Mouse (Mus musculus): ENCODE measurements around the gene Gm5152. TPM values are rescaled to one million over a fixed set of nuclear protein-coding genes. Genes with fewer than 3 reads are reported as not detected.
"Not testable (repeated sequence)": the region's sequence is repeated elsewhere in the genome, so short reads cannot be mapped to it uniquely, and the experiment has no call there.

Gene Gm5152
- total RNA-seq (2012; rRNA removed): not detected in 2 replicates

DNA sequence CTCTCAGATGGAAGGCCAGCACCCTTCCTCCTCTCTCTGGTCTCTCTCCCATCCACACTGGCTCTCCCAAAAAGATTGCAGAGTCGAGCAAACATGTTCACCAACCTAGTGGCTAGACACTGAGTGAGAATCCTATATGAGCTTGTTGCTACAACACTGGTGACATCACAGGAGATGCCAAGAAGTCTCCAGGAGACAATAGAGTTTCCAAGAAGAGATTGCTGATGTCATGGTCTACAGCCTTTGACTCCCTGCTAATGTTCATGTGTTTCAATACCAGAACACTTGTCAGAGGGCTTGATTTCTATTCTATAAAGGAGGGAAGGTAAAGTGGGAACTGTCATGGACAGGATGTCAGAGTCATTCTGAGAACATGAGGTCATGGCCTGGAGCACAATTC, at the start of gene Gm5152:
TSS of gene Gm5152 (minus strand) at position 101 of the 400 bp plus-strand sequence.
- H3K4me3 ChIP-seq (ENCODE audit: insufficient read depth in 1 of 2, low read depth in 1 of 2, low read length in 2 of 2, poor library complexity in 1 of 2, severe bottlenecking in 1 of 2); DNase-seq (ENCODE audit: low read depth, low spot score); H3K27ac ChIP-seq (ENCODE audit: insufficient read depth, low read depth, low read length, poor library complexity, severe bottlenecking); H3K4me1 ChIP-seq (ENCODE audit: control insufficient read depth in 2 of 2, insufficient read depth in 2 of 2, low read length in 2 of 2, poor library complexity in 1 of 2); H3K9me3 ChIP-seq (ENCODE audit: control insufficient read depth, insufficient read depth, low read depth, low read length); H3K36me3 ChIP-seq (ENCODE audit: control insufficient read depth, insufficient read depth, low read length, poor library complexity, severe bottlenecking); H3K9ac ChIP-seq (ENCODE audit: insufficient read depth, low read depth, low read length, poor library complexity, severe bottlenecking); in situ Hi-C loops (cut with MboI; ENCODE audit: low sequenced_read_pairs in 2 of 2, unreplicated experiment in 2 of 2): not testable (repeated sequence)

DNA sequence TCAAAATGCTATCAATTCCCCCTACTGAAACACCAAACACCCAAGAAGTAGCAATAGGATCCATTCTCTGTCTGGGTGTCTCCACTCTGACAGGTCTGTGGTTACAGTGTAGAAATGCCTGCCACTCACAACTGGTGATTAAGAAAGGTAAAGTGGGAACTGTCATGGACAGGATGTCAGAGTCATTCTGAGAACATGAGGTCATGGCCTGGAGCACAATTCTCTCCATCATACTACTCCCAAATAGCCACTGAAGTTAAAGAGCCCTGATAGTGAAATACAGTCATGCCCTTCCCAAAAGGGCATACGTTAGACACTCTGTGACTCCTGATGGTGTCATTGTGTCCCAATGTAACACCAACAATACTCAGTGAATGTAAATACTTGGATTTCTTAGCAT, 8.4 kb upstream of the Gm5152 start:
- H3K9ac ChIP-seq (ENCODE audit: insufficient read depth, low read depth, low read length, poor library complexity, severe bottlenecking); DNase-seq (ENCODE audit: low read depth, low spot score); H3K4me3 ChIP-seq (ENCODE audit: insufficient read depth in 1 of 2, low read depth in 1 of 2, low read length in 2 of 2, poor library complexity in 1 of 2, severe bottlenecking in 1 of 2); H3K4me1 ChIP-seq (ENCODE audit: control insufficient read depth in 2 of 2, insufficient read depth in 2 of 2, low read length in 2 of 2, poor library complexity in 1 of 2); H3K9me3 ChIP-seq (ENCODE audit: control insufficient read depth, insufficient read depth, low read depth, low read length); H3K36me3 ChIP-seq (ENCODE audit: control insufficient read depth, insufficient read depth, low read length, poor library complexity, severe bottlenecking); in situ Hi-C loops (cut with MboI; ENCODE audit: low sequenced_read_pairs in 2 of 2, unreplicated experiment in 2 of 2); H3K27ac ChIP-seq (ENCODE audit: insufficient read depth, low read depth, low read length, poor library complexity, severe bottlenecking): not testable (repeated sequence)

DNA sequence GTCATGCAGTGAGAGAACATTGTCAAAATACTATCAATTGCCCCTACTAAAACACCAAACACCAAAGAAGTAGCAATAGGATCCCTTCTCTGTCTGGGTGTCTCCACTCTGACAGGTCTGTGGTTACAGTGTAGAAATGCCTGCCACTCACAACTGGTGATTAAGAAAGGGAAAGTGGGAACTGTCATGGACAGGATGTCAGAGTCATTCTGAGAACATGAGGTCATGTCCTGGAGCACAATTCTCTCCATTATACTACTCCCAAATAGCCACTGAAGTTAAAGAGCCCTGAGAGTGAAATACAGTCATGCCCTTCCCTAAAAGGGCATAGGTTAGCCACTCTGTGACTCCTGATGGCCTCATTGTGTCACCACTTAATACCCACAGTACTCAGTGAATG, 556 bp downstream of the Gm5152 start:
- DNase-seq (ENCODE audit: low read depth, low spot score); in situ Hi-C loops (cut with MboI; ENCODE audit: low sequenced_read_pairs in 2 of 2, unreplicated experiment in 2 of 2); H3K36me3 ChIP-seq (ENCODE audit: control insufficient read depth, insufficient read depth, low read length, poor library complexity, severe bottlenecking): not testable (repeated sequence)

DNA sequence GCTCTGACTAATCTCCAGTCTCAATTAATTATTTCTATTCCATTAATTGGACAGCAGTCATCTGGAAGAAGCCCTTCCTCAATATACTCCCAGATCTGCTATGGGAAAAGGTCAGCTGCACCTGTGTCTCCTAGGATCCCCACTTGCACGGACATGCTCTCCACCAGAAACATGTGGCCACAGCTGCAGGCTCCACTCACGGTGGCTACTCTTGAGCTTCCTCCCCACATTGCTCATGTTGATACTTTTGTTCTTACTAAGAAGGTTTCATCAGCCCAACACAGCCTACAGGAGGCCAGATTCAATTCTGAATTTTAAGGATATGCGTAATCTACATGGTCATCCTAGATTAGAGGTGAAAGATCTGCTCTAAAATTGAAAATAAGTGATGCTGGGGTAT, 5.9 kb downstream of the Gm5152 start:
- H3K36me3 ChIP-seq (ENCODE audit: control insufficient read depth, insufficient read depth, low read length, poor library complexity, severe bottlenecking); H3K9me3 ChIP-seq (ENCODE audit: control insufficient read depth, insufficient read depth, low read depth, low read length); H3K4me3 ChIP-seq (ENCODE audit: insufficient read depth in 1 of 2, low read depth in 1 of 2, low read length in 2 of 2, poor library complexity in 1 of 2, severe bottlenecking in 1 of 2); in situ Hi-C loops (cut with MboI; ENCODE audit: low sequenced_read_pairs in 2 of 2, unreplicated experiment in 2 of 2); H3K27ac ChIP-seq (ENCODE audit: insufficient read depth, low read depth, low read length, poor library complexity, severe bottlenecking); H3K9ac ChIP-seq (ENCODE audit: insufficient read depth, low read depth, low read length, poor library complexity, severe bottlenecking); H3K4me1 ChIP-seq (ENCODE audit: control insufficient read depth in 2 of 2, insufficient read depth in 2 of 2, low read length in 2 of 2, poor library complexity in 1 of 2); DNase-seq (ENCODE audit: low read depth, low spot score): not testable (repeated sequence)

More for the DNA sequence above, 556 bp downstream of the Gm5152 start:
- not testable (repeated sequence) for H3K9ac ChIP-seq (ENCODE audit: insufficient read depth, low read depth, low read length, poor library complexity, severe bottlenecking); H3K9me3 ChIP-seq (ENCODE audit: control insufficient read depth, insufficient read depth, low read depth, low read length); H3K27ac ChIP-seq (ENCODE audit: insufficient read depth, low read depth, low read length, poor library complexity, severe bottlenecking); H3K4me1 ChIP-seq (ENCODE audit: control insufficient read depth in 2 of 2, insufficient read depth in 2 of 2, low read length in 2 of 2, poor library complexity in 1 of 2); H3K4me3 ChIP-seq (ENCODE audit: insufficient read depth in 1 of 2, low read depth in 1 of 2, low read length in 2 of 2, poor library complexity in 1 of 2, severe bottlenecking in 1 of 2)

DNA sequence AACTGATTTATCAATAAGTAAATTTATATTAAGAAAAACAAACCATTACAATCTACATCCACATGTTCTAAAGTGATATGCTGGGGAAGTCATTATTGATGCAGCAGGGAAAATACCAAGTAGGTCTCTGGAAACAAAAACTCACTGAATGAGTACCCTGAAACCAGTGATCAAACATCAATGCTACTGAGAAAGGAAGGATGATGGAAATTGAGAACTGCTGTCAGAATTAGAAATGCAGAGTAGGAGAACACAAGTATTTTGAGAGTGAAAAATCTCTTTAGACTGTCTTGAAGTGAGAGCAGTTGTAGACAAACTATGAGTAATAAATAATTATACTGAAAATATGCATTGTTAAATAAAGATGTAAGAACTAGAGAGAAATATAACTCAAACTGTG, 26.0 kb downstream of the Gm5152 start:
- H3K36me3 ChIP-seq (ENCODE audit: control insufficient read depth, insufficient read depth, low read length, poor library complexity, severe bottlenecking): no peaks in the 10 kb centered on the region
- in situ Hi-C loops (cut with MboI; ENCODE audit: low sequenced_read_pairs in 2 of 2, unreplicated experiment in 2 of 2): no loop called here
- no peaks in the 10 kb centered on the region for H3K4me1 ChIP-seq (ENCODE audit: control insufficient read depth in 2 of 2, insufficient read depth in 2 of 2, low read length in 2 of 2, poor library complexity in 1 of 2)
- no peaks in the 10 kb centered on the region for H3K9me3 ChIP-seq (ENCODE audit: control insufficient read depth, insufficient read depth, low read depth, low read length)
- no peak overlapping the region for H3K4me3 ChIP-seq (ENCODE audit: insufficient read depth in 1 of 2, low read depth in 1 of 2, low read length in 2 of 2, poor library complexity in 1 of 2, severe bottlenecking in 1 of 2)
- no peak for DNase-seq (ENCODE audit: low read depth, low spot score)
- no peak overlapping the region for H3K27ac ChIP-seq (ENCODE audit: insufficient read depth, low read depth, low read length, poor library complexity, severe bottlenecking)
- no peak overlapping the region for H3K9ac ChIP-seq (ENCODE audit: insufficient read depth, low read depth, low read length, poor library complexity, severe bottlenecking)
- TF ChIP-seq MAFK (IDR thresholded peaks at IDR 0.05; ENCODE audit: insufficient read depth, low read depth, low read length) (no peak), ZNF384 (IDR thresholded peaks at IDR 0.05; ENCODE audit: low read depth, low read length) (no peak), ZC3H11A (IDR thresholded peaks at IDR 0.05; ENCODE audit: borderline replicate concordance, low read depth, low read length) (no peak), CHD2 (IDR thresholded peaks at IDR 0.05; ENCODE audit: low read depth, low read length) (no peak), HCFC1 (IDR thresholded peaks at IDR 0.05; ENCODE audit: borderline replicate concordance, insufficient read depth, low read length) (no peak)

DNA sequence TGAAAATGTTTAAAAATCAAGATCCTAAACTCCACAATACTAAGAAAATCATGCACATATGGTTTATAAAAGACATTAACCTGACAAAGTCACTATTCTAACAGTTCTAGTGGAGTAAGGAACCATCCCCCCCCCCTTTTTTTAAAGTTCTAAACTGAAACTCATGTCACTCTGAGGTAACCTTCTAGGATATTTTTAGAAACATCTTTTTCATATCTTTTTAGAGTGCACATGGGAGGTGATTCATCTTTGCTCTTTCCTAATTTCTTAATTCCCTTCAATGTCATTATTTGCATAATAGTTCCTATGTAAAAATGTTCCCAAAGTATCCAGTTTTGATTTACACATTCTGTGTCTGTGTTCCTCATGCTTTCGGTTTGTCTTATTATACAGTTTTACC, 43.3 kb downstream of the Gm5152 start:
- no peak for DNase-seq (ENCODE audit: low read depth, low spot score)
- Histone ChIP-seq H3K27ac (ENCODE audit: insufficient read depth, low read depth, low read length, poor library complexity, severe bottlenecking) (no peak overlapping the region), H3K9me3 (ENCODE audit: control insufficient read depth, insufficient read depth, low read depth, low read length) (no peaks in the 10 kb centered on the region), H3K4me1 (ENCODE audit: control insufficient read depth in 2 of 2, insufficient read depth in 2 of 2, low read length in 2 of 2, poor library complexity in 1 of 2) (no peaks in the 10 kb centered on the region), H3K36me3 (ENCODE audit: control insufficient read depth, insufficient read depth, low read length, poor library complexity, severe bottlenecking) (no peaks in the 10 kb centered on the region), H3K9ac (ENCODE audit: insufficient read depth, low read depth, low read length, poor library complexity, severe bottlenecking) (no peak overlapping the region), H3K4me3 (ENCODE audit: insufficient read depth in 1 of 2, low read depth in 1 of 2, low read length in 2 of 2, poor library complexity in 1 of 2, severe bottlenecking in 1 of 2) (no peak overlapping the region)
- TF ChIP-seq MAFK (IDR thresholded peaks at IDR 0.05; ENCODE audit: insufficient read depth, low read depth, low read length) (no peak), CHD2 (IDR thresholded peaks at IDR 0.05; ENCODE audit: low read depth, low read length) (no peak), ZNF384 (IDR thresholded peaks at IDR 0.05; ENCODE audit: low read depth, low read length) (no peak), ZC3H11A (IDR thresholded peaks at IDR 0.05; ENCODE audit: borderline replicate concordance, low read depth, low read length) (no peak), HCFC1 (IDR thresholded peaks at IDR 0.05; ENCODE audit: borderline replicate concordance, insufficient read depth, low read length) (no peak)
- in situ Hi-C loops (cut with MboI; ENCODE audit: low sequenced_read_pairs in 2 of 2, unreplicated experiment in 2 of 2): no loop called here
